Mouse (Mus musculus) forebrain, embryonic 11.5 days (tissue): ENCODE results near the gene Olfml2b. TPM values are rescaled to one million over a fixed set of nuclear protein-coding genes. Genes with fewer than 3 reads are reported as not detected.
A peak's percentile ranks its signal among the peaks of the same experiment; 100 is the strongest.

Experiments used
- ATAC-seq: fragments of 200-750 bp; cut with Nextera tagmentation; replicated peaks from 2 replicates; pipeline ENCODE4 v1.8.0; 2017; ENCODE audit warnings: moderate TSS enrichment; ENCODE audit not compliant: low FRiP score
- DNase-seq: peaks from one replicate; pipeline ENCODE4 v3.0.0-alpha.2; 2017; ENCODE audit warnings: low spot score
- H3K27ac ChIP-seq: fragments of 300-500 bp; sonication (generic); 2 replicates; pipeline ENCODE4 v1.5.1; 2014; ENCODE audit warnings: low read depth, low read length
- H3K27me3 ChIP-seq: fragments of 300-500 bp; sonication (generic); 2 replicates; pipeline ENCODE4 v1.6.1; 2014; ENCODE audit warnings: mild to moderate bottlenecking, low read length, mixed read lengths; ENCODE audit not compliant: control insufficient read depth, insufficient read depth
- H3K36me3 ChIP-seq: fragments of 300-500 bp; sonication (generic); 2 replicates; pipeline ENCODE4 v1.6.1; 2014; ENCODE audit warnings: mild to moderate bottlenecking, low read length, moderate library complexity, mixed read lengths; ENCODE audit not compliant: control insufficient read depth, insufficient read depth
- H3K4me1 ChIP-seq: fragments of 300-500 bp; sonication (generic); replicated peaks from 2 replicates; pipeline ENCODE4 v1.6.1; 2014; ENCODE audit warnings: low read length, mixed read lengths; ENCODE audit not compliant: control insufficient read depth, insufficient read depth
- H3K4me2 ChIP-seq: fragments of 300-500 bp; sonication (generic); 2 replicates; pipeline ENCODE4 v1.6.1; 2014; ENCODE audit warnings: low read depth, mild to moderate bottlenecking, low read length, moderate library complexity, mixed read lengths; ENCODE audit not compliant: severe bottlenecking
- H3K4me3 ChIP-seq: fragments of 300-500 bp; sonication (generic); 2 replicates; pipeline ENCODE4 v1.5.1; 2014; ENCODE audit warnings: low read depth, low read length
- H3K9ac ChIP-seq: fragments of 300-500 bp; sonication (generic); 2 replicates; pipeline ENCODE4 v1.6.1; 2014; ENCODE audit warnings: low read length
- H3K9me3 ChIP-seq: fragments of 300-500 bp; sonication (generic); 2 replicates; pipeline ENCODE4 v1.6.1; 2016; ENCODE audit warnings: low read length, mixed read lengths; ENCODE audit not compliant: control insufficient read depth
- WGBS: fragments of 180-500 bp; shearing (Covaris S2); extraction: QIAGEN DNeasy Blood & Tissue Kit; methylation state at CpG from one replicate; pipeline ENCODE4 v1.1.7; 2014; 5-methylcytosine and 5-hydroxymethylcytosine counted together
- polyA plus RNA-seq: library from polyadenylated mRNA; unstranded; fragments of >200 nt; fragmentation: Nextera tagmentation; extraction: Ambion mirVana; gene quantifications from 2 replicates; pipeline ENCODE4 v1.2.1, GENCODE M21; 2014

Olfml2b gene
- polyA plus RNA-seq, 1 experiment from 2014 or later = 4.4 TPM

- Histone ChIP-seq H3K27ac (no peak overlapping the region), H3K36me3 (no peaks in the 10 kb centered on the region), H3K27me3 (no peaks in the 10 kb centered on the region), H3K4me3 (no peak overlapping the region), H3K4me1 (no peaks in the 10 kb centered on the region), H3K9ac (no peak overlapping the region), H3K4me2 (no peak overlapping the region), H3K9me3 (no peaks in the 10 kb centered on the region)
- 71% methylated on average over 4 of the region's 4 CpGs for WGBS
- no peak; the same call in 1 of the 2 replicates for ATAC-seq
- no peak for DNase-seq
Measured at GRCm38 (mm10) chr1:170632856-170633255, 11.5 kb upstream of the Olfml2b start.

GRCm38 (mm10) chr1:170638941-170639340 is 5.4 kb upstream of the Olfml2b start:
- no peaks in the 10 kb centered on the region for H3K36me3 ChIP-seq
- H3K4me3 ChIP-seq = no peak overlapping the region
- DNase-seq = no peak
- WGBS = 87% methylated on average over 7 of the region's 7 CpGs
- H3K9ac ChIP-seq = no peak overlapping the region
- H3K4me2 ChIP-seq = no peak overlapping the region
- H3K27me3 ChIP-seq = no peaks in the 10 kb centered on the region
- H3K9me3 ChIP-seq = no peaks in the 10 kb centered on the region
- no peak overlapping the region for H3K27ac ChIP-seq
- no peak for ATAC-seq
- no peaks in the 10 kb centered on the region for H3K4me1 ChIP-seq

GRCm38 (mm10) chr1:170645896-170646605 is 1.7 kb downstream of the Olfml2b start:
- WGBS = 71% methylated on average over 15 of the region's 15 CpGs
- H3K27me3 ChIP-seq = no peaks in the 10 kb centered on the region
- no peak overlapping the region for H3K4me3 ChIP-seq
- no peak overlapping the region for H3K9ac ChIP-seq
- no peaks in the 10 kb centered on the region for H3K4me1 ChIP-seq
- ATAC-seq (no peak), DNase-seq (peak; percentile 47)
- no peak overlapping the region for H3K4me2 ChIP-seq
- no peak overlapping the region for H3K27ac ChIP-seq
- H3K36me3 ChIP-seq = no peaks in the 10 kb centered on the region
- no peaks in the 10 kb centered on the region for H3K9me3 ChIP-seq

- 82% methylated on average over 9 of the region's 9 CpGs for WGBS
- Histone ChIP-seq H3K9ac (no peak overlapping the region), H3K4me2 (no peak overlapping the region), H3K9me3 (no peaks in the 10 kb centered on the region), H3K36me3 (no peaks in the 10 kb centered on the region), H3K27me3 (no peaks in the 10 kb centered on the region), H3K4me3 (no peak overlapping the region), H3K4me1 (no peaks in the 10 kb centered on the region), H3K27ac (no peak overlapping the region)
- DNase-seq (peak; percentile 41), ATAC-seq (no peak)
Measured at GRCm38 (mm10) chr1:170646606-170647287, 2.4 kb downstream of the Olfml2b start.

- Histone ChIP-seq H3K27ac (no peak overlapping the region), H3K9me3 (no peaks in the 10 kb centered on the region), H3K36me3 (no peaks in the 10 kb centered on the region), H3K4me1 (no peaks in the 10 kb centered on the region), H3K27me3 (no peaks in the 10 kb centered on the region), H3K4me3 (no peak overlapping the region), H3K4me2 (no peak overlapping the region), H3K9ac (no peak overlapping the region)
- DNase-seq (peak; percentile 35), ATAC-seq (no peak)
- WGBS = 92% methylated on average over 7 of the region's 7 CpGs
Measured at GRCm38 (mm10) chr1:170647381-170647780, 3.0 kb downstream of the Olfml2b start.

- Histone ChIP-seq H3K4me2 (no peak overlapping the region), H3K9me3 (no peaks in the 10 kb centered on the region), H3K27me3 (no peaks in the 10 kb centered on the region), H3K9ac (no peak overlapping the region), H3K36me3 (no peaks in the 10 kb centered on the region), H3K4me3 (no peak overlapping the region), H3K4me1 (no peaks in the 10 kb centered on the region), H3K27ac (no peak overlapping the region)
- 85% methylated on average over 6 of the region's 6 CpGs for WGBS
- ATAC-seq = no peak
- DNase-seq = peak; percentile 32
Measured at GRCm38 (mm10) chr1:170647971-170648514, 3.7 kb downstream of the Olfml2b start.

GRCm38 (mm10) chr1:170651046-170651723 is 6.9 kb downstream of the Olfml2b start:
- Histone ChIP-seq H3K4me3 (no peak overlapping the region), H3K27ac (no peak overlapping the region), H3K27me3 (no peaks in the 10 kb centered on the region), H3K4me2 (no peak overlapping the region), H3K4me1 (no peaks in the 10 kb centered on the region), H3K36me3 (no peaks in the 10 kb centered on the region), H3K9ac (no peak overlapping the region), H3K9me3 (no peaks in the 10 kb centered on the region)
- DNase-seq = peak; percentile 48
- WGBS = 67% methylated on average over 6 of the region's 6 CpGs
- ATAC-seq = no peak

- no peaks in the 10 kb centered on the region for H3K36me3 ChIP-seq
- ATAC-seq (no peak), DNase-seq (peak; percentile 38)
- no peak overlapping the region for H3K4me2 ChIP-seq
- no peak overlapping the region for H3K9ac ChIP-seq
- 84% methylated on average over 15 of the region's 15 CpGs for WGBS
- H3K9me3 ChIP-seq = no peaks in the 10 kb centered on the region
- H3K27me3 ChIP-seq = no peaks in the 10 kb centered on the region
- no peak overlapping the region for H3K27ac ChIP-seq
- H3K4me3 ChIP-seq = no peak overlapping the region
- H3K4me1 ChIP-seq = no peaks in the 10 kb centered on the region
Measured at GRCm38 (mm10) chr1:170651989-170652740, 7.8 kb downstream of the Olfml2b start.
